Mouse (Mus musculus): ENCODE measurements around the gene Foxo3.
A peak's percentile ranks its signal among the peaks of the same experiment; 100 is the strongest.

The Foxo3 gene

DNA sequence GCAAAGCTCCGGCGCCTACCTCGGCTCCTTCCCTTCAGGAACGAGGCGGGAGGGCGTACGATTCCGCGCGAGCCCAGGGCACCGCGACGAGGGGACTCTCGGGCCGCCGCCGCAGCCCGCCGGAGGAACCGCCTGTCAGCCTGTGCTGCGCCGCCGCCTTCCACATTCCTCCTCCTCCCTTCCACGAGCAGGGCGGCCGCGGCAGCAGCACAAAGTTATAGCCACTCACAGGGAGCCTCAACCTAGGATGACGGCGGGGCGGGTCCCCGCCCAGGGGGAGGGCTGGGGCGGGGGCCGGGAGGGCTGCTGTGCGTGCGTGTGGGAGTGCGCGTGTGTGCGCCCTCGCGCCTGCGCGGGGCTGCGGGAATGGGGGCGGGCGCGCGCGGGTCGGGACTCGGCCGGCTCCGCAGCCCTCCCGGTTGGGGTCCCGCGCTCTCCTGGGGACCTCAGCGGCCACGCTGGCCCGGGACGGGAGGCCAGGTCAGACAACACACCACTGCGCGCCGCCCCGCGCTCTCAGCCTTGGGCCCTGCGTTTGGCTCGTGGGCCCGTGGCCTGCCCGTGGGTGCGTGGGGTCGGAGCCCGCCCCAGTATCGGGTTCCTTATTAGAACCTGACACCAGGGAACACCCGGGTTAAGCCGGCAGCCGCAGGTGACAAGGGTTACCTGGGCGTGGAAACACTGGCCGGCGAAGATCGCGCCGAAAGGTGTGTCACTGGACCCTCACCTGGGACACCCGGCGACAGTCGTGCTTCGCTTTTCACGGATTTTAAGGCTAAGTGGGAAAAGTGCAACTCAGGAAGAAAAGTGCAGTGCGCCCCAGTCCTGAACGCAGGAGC, at the start of gene Foxo3:
Gene Foxo3, minus strand, starts transcription at position 249 of the 839 bp plus-strand sequence.
- peak; percentile 82 for DNase-seq (ENCODE audit: low spot score)

DNA sequence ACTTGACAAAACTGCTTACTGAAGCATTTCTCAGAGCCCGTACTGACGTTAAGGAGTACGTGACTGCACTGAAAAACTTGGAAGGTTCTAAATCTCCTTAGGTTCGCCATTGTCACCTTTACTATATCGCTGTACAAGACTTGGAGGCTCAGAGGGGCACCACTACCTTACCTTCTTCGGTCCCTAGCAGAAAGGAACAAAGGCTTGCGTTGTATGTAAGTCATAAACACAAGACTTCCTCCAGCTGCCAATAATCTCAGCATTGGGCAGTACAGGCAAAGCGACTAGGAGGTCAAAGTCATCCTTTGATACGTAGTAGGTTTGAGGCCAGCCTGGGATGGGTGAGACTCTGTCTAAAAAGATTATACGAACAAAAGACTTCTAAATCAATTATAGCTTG, 48.8 kb upstream of the Foxo3 start:
- no peak for DNase-seq (ENCODE audit: low spot score)

DNA sequence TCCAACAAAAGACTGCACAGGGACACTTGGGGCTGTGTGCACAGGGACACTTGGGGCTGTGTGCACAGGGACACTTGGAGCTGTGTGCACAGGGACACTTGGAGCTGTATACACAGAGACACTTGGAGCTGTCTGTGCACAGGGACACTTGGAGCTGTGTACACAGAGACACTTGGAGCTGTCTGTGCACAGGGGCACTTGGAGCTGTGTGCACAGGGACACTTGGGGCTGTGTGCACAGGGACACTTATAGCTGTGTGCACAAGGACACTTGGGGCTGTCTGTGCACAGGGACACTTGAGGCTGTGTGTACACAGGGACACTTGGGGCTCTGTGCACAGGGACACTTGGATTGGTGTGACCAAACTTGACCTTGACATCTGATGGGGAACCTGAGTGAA, 47.4 kb upstream of the Foxo3 start:
- DNase-seq (ENCODE audit: low spot score): no peak

DNA sequence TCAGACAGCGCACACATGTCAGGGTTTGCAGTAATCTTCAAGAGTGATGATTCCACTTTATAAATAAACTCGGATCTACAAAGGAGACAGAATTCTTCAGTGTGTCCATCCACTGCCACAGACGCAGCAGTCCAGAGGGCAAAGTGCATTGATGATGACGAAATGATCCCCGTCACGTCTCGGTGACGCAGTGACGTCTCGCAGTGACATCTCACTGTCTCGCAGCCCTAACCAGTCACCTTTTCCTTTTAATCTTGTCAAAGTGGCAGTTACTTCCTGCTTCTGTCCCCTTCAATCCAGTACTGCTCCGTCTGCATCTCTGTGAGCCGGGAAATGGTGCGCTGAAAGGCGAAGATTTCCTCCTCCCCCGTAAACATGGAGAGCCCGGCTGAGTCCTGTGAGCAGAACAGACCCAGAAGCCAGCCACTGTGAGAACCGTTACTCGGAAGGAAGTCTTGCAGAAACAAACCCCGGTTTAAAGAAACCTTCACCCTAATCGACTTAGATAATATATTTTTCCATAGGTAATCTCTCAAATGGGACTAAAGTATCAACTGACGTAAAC, 36.7 kb upstream of the Foxo3 start:
- DNase-seq (ENCODE audit: low spot score): no peak

DNA sequence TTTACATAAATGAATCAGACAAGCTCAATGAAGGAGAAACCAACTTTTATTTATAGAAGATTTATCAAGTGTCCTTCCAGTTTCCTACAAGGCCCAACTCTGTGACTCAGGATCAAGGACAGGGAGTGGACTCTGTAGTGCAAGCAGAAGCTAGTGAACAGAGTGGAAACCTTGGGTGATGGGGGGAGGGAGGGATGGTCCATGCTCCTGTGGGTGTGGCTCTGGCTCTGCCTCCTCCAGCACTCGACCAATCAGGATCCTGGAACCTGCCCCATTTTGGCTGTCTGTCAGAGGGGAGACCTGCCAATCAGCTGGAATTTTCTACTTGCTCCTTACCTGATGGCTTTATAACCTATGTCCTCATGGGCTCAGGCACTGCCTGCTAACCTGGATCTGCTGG, 36.0 kb upstream of the Foxo3 start:
- no peak for DNase-seq (ENCODE audit: low spot score)

DNA sequence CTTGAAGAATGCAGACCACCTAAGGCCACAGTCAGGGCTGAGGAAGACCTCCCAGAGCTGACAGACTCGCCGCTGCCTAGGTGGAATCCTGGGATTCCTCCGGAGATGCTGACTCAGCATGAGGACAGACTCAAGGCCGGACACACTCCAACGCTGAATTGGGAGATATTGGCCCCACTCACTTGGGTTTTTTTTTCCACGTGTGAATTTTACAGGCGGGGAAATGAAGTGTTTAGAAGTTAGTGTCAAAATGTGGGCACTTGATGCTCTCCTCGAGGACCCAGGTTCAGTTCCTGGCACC, 32.1 kb upstream of the Foxo3 start:
- no peak for DNase-seq (ENCODE audit: low spot score)

DNA sequence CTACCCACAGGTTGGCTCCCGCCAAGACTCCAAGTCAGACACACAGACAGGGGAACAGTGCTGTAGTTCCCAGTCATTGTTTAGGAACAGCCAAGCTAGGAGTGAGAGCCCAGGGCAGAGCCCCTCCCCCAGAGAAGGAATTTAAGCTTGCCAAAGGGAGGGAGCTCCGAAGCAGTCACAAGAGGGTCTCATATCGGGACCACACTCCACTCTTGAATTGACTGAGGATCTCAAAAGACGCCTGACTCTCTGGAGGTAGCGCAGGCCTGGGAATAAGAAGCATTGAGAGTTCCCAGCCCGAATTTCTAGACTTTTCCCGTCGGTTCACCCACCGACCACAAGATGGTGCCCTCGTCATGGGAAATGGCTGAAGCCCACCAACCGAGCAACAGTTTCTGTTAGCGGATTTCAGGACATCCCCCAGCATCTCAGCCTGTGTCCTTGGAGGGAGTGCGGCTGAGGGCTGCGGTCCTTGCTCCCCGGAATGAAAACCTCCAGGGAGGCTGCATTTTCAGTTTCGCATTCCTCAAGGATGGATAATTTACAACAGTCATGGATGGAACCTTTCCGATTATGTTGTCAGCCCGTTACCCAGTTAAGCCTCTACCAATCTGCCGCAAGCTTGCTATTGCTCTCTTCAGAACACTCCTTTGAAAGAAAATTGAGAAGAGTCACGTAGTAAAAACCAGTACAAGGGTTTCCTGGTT, 31.6 kb upstream of the Foxo3 start:
- peak; percentile 53 for DNase-seq (ENCODE audit: low spot score)

DNA sequence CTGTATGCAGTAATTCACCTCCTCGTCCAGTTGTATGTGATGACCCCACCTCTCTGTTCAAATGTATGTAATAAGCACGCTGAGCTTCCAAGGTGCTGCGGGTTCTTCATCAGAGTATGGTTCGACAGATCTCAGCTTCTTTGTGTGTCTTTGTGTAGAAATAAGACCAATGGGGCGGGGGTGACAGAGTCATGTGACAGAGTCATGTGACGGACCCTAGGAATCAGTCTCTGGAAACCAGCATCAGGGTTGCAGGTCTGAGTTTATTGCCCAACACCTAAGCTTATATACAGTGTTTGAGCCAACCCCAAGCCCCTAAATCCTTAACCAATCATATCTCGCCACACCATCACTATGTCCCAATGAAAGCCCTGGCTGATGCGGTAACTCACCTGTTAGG, 29.9 kb upstream of the Foxo3 start:
- DNase-seq (ENCODE audit: low spot score): no peak

DNA sequence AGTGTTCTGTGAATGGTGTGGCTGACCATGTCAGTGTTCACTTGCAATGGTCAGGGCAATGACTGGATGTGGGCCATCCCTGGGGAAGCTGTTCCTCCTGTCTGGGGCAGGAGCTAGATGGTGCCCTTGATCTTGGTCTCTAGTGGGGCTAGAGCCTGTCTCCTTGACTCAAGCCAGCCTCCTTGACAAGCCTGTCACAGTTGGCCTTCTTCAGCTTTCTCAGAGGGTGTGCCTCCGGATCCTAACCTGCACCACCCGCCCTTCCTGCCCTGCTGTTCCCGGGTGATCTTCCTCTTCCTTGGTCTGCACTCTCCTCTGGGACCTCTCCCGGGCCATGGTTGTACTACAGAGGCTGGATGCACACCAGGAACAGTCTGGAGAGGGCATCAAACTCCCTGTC, 24.2 kb upstream of the Foxo3 start:
- DNase-seq (ENCODE audit: low spot score): no peak

DNA sequence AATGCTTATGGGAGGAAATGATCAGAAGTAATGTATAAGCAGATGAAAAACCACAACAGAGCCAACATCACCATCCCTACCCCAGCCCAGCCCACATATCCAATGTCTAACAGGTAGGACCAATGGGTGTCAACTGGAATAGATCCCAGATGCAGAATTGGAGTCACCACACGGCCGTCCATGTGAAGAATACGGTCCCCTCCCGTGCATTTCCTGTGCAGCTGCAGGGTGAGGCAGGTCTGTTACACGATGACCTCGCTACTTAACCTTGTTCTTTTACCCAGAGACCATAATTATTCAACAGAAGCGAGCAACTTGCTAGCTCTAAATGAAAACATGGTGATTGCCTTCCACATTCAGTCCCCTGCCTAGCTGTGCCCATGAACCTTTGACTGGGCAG, 23.4 kb upstream of the Foxo3 start:
- DNase-seq (ENCODE audit: low spot score): no peak

DNA sequence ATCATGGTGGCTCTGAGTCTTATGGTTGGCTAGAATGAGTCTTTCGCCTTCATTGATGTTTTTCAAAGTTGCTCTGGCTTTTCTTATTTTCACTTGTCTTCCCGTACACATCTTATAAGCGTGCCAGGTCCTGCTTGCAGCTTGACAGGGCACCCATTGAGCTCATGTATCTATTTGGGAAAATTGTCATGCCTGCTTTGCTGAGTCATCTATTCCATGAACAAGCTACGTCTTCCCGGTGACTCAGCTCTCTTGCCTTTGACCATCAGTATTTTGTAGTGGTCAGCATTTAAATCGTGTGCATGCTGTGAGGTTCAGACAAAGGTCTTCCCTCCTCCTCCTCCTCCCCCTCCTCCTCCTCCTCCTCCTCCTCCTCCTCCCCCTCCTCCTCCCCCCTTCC, 22.9 kb upstream of the Foxo3 start:
- DNase-seq (ENCODE audit: low spot score): no peak

DNA sequence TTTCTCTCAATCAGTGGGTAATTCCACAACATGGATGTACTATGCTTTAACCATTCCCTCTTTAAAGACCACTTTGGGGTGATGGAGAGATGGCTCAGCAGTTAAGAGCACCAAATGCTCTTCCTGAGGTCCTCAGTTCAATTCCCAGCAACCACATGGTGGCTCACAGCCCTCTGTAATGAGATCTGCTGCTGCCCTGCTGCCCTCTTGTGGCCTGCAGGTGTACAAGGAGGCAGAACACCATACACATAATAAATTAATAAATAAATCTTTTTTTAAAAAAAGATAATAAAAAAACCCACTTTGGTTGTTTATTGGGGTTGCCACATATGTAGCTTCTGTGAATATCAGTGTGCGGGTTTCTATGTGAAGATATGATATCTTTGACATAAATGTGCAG, 21.4 kb upstream of the Foxo3 start:
- DNase-seq (ENCODE audit: low spot score): no peak

DNA sequence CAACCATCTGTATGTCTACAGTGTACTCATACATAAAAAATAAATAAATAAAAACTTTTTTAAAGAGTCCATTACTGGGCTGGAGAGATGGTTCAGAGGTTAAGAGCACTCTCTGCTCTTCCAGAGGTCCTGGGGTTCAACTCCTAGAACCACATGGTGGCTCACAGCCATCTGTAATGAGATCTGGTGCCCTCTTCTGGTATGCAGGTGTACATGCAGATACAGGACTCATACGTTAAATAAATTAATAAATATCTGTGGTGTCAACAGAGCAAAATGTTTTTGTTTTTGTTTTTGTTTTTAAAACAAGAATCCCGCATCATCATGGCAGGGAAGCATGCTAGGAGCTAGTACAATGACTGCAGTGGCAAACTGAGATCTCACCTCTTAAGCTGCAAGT, 20.6 kb upstream of the Foxo3 start:
- no peak for DNase-seq (ENCODE audit: low spot score)

DNA sequence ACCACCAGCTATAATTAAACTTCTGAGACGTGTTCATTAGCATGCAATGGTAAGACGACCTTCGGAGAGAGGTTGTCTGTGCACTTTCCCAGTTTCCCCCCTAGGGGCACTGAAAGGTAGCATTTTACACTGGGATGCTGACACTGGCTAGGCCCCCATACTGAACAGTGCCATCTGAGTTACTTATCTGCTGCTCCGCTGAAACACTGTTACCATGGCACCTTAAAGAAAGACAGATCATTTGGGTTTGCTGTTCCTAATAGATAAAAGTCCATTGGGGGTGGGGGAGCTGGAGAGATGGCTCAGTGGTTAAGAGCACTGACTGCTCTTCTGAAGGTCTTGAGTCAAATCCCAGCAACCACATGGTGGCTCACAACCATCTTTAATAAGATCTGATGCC, 20.0 kb upstream of the Foxo3 start:
- DNase-seq (ENCODE audit: low spot score): no peak

DNA sequence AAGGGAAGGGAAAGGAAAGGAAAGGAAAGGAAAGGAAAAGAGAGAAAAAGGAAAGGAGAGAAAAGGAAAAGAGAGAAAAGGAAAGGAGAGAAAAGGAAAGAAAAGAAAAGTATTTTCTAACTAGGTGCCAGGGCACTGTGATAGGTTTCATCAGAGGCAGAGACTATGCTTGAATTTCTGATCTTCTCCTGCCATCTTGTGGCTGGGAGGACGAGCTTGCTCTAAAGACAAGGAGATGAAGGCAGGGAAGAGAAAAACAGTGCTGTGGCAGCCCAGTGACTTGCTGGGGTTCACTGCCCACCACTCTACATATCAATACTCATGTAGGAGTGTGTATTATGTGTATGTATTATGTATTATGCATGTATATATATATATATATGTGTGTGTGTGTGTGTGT, 18.5 kb upstream of the Foxo3 start:
- no peak for DNase-seq (ENCODE audit: low spot score)

DNA sequence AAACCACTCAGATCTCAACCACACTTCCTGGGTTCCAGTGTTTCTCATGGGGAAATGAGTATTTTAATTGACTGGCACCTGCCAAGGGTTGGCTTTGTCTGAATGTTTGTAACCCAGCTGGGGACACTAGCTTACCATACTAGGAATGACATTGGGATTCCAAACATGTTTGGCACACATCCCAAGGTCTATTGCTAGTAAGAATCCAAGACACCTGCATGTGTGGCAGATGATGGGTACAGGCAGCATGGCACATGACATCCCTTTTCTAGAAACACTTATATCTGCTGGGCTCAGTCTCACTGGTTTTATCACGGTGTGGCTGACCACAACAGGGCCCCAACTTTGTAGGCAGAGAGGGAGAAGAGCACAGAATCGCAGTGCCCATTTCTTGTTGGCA, 17.8 kb upstream of the Foxo3 start:
- DNase-seq (ENCODE audit: low spot score): no peak

DNA sequence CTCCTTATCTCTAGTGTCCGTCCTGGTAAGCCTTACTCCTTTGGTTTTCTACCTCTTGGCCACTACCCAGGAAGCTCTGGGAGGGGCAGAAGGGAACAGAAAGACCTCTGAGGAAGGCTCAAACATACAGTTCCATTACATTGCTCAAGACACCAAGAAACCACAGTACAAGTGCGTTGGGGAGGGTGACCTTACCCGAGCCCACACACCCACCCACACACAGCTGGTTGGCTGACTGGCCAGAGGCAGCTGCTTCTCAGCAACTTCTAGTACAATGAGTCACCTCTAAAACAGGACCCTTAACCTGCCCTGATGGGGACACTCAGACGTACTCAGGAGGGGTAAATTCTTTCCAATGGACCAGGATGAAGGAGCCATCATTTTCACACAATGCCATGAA, 17.3 kb upstream of the Foxo3 start:
- DNase-seq (ENCODE audit: low spot score): no peak

DNA sequence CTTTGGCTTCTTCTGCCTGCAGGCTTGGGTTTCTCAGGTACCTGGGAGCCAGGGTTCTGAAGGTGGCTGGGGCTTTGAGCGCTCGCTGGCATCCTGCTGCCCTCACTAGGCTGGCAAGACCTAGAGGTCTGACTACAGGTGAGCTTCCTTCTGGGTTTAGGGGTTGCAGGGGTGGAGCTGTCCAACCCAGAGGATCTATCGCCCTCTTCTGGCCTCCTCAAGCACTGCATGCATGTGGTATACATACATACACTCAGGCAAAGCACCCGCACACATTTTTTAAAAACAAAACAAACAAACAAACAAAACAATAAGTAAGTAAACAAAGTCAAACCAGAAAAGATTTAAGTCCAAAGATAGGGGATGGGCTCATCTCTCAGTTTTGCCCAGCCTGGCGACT, 14.8 kb upstream of the Foxo3 start:
- DNase-seq (ENCODE audit: low spot score): no peak

DNA sequence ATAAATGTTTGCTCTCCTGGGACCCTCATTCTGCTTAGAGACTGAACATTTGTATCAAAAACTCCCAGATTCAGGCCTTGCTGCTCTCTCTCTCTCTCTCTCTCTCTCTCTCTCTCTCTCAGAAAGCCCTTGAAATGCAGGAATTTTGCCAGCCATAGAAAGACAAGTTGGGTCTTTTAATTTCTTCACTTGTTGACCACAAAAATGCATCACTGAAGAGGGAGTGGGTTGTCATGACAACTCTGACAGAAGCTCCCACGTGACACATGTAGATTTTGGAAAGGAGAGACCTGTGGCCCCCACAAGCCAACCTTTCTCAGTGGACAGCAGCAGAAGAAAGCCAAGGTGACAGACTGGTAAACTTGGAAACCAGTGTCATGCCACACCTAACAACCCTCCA, 11.1 kb upstream of the Foxo3 start:
- no peak for DNase-seq (ENCODE audit: low spot score)

DNA sequence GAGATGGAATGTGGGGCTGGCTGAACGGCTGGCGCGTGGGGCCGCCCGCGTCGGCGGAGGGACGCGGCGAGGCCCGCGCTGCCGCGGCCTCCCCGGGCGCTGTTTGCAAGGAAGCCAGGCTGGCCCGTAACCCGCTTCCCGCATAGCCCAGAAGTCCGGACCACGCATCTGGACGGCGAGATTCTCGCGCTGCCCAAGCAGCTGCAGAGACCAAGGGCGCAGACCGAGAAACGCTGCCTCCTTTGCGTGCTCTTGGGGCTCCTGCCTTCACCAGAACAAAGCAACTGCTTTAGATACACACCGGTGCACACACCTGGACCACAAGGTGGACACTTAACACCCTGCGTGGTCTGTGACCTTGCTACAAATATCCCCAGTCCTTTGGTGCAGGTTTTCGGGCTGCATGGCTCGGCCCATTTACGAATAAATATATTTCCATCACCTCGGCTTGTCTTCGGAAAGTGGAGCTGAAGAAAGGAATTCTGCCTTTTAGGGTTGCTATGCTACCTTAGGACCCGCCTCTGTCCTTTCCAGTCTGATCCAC, 1.8 kb upstream of the Foxo3 start:
- no peak for DNase-seq (ENCODE audit: low spot score)

DNA sequence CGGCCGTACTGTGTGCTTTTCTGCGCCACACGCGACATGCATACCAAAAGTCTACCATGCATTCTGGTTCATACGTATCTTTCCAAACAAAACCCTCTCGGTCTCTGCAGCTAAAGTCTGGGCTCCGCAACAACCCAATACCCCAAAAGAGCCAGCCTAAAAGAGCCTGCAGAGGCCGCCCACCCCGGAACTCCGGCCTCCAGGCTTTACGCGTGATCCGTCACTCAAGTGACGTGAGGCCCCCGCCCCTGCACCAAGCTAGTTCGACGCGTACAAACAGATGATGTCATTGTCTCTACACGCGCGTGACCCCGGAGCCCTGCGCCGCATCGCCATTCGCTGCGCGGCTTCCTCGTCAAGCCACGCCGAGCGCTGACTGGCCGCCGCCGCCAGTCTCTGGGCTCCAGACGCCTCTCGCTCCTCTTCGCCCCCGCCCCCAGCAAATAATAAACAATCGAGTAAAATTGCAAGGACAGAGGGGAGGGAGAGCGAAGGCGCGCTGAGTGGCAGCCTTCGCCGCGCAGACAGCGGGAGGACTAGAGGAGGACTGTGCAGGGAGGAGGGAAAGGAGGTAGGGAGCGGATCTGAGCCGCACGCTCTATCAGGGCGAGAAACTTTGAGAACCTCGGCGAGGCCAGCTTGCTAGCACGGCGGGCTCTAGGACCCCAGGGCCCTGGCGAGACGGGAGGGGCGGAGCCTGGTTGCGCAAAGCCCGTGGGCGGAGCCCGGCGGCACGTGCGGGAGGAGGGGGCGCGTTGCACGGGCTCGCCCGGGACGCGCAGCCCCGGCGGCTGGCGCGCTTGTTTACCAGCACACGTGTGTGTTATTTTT, 1.1 kb upstream of the Foxo3 start:
- peak; percentile 98 for DNase-seq (ENCODE audit: low spot score)

DNA sequence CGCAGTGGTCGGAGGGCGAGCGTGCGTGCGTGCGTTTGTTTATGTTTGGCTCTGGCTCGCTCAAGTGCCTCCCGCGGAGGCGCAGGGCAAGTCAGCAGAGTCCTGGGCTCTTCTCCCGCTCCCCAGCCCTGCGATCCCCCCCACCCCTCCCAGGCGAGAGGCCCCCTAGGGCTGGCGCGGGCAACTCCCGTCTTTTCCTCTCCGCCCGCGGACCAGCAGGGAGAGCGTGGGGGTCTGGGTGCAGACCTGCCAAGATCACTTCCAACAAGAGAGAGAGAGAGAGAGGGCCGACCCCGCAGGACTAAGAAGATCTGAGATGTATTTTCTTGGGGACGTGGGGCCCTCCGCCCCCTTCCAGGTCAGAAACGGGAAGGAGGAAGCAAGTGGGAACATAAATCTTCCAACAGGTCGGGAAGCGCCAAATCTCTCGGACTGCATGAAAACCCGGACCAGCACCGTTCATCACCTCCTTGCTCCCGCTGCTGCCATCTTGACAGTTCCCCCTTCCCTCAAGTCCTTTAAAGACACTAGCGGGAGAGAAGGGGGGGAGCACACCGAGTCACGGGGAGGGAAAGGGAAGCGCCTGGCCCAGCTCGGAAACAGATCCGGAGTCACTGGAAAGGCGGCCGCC, 569 bp downstream of the Foxo3 start:
- DNase-seq (ENCODE audit: low spot score): no peak
